Mouse (Mus musculus) small intestine, adult 2 months (tissue): Measurements from ENCODE around the gene 2900011O08Rik.

Experiments
- CTCF ChIP-seq: fragments of 200-500 bp; IDR thresholded peaks from 2 replicates; pipeline ENCODE4 v1.5.1; 2012; ENCODE audit warnings: low read depth, mild to moderate bottlenecking, control low read depth, inconsistent platforms, low read length, moderate library complexity, mixed read lengths; ENCODE audit not compliant: insufficient replicate concordance, insufficient read length; ENCODE audit errors: extremely low read depth
- POLR2A ChIP-seq: fragments of 200-500 bp; IDR thresholded peaks from 2 replicates; pipeline ENCODE4 v1.6.1; 2012; ENCODE audit warnings: low read depth, mild to moderate bottlenecking, control low read depth, inconsistent platforms, low read length, moderate library complexity

DNA sequence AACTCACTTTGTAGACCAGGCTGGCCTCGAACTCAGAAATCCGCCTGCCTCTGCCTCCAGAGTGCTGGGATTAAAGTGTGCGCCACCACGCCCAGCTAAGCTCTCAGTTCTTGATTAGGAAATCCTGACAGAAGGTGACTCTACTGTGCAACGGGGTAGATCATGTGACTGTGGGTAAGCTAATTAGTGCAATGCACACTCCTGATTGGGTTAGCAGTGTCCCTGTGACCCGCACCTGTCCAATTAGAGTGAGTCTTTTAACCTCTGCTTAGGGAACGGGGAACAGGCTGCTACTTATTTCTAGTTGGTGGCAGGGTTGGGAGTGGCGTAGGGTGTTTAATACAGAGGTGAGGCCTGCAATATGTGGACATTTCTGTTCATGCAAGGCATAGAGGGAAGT is 14.4 kb upstream of the 2900011O08Rik start:
- no peak for TF ChIP-seq CTCF
- TF ChIP-seq POLR2A = no peak
